Mouse (Mus musculus) heart, postnatal 0 days (tissue): ENCODE measurements at regions not wholly inside any gene's neighbourhood (a gene's known extent, or its start where the extent isn't known, plus 50 kb on each side); places are given as distances from the start of the nearest gene placed in this dataset.

ENCODE experiments used
- CTCF ChIP-seq: IDR thresholded peaks from 2 replicates; pipeline ENCODE4 v1.5.1; 2016; ENCODE audit warnings: antibody characterized with exemption, control low read depth, low read depth
- EP300 ChIP-seq: IDR thresholded peaks from 2 replicates; pipeline ENCODE4 v1.6.1; 2016; ENCODE audit warnings: antibody characterized with exemption, low read depth

DNA sequence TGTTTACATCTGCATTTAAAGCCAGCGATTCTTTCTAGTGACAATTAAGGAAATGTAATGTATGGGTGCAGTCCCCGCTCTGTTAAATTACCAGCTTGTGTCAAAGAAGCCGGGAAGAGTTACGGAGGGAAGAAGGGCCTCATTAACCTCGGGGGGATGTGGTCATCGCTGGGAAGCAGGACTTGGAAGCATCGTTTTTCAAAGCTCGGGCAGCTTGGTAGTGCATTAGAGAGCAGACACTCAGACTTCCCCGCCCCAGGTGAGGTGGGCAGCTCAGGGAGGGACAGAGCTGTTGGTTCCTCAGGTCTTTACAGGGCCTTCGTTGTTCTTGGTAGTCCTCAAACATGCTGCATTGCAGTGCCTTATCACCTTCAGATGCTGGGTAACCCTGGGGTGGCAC, 236.1 kb upstream of the Zfp64 start:
- TF ChIP-seq CTCF (no peak), EP300 (no peak)
